Mouse (Mus musculus) MEL (cell line): ENCODE data around the gene Umad1. TPM values are rescaled to one million over a fixed set of nuclear protein-coding genes. Genes with fewer than 3 reads are reported as not detected.

Experiments
- DNase-seq: peaks from one replicate; pipeline ENCODE4 v3.0.0; 2011; ENCODE audit warnings: low read depth, low spot score
- H3K27ac ChIP-seq: 2 replicates; pipeline ENCODE4 v1.5.1; 2012; ENCODE audit warnings: low read depth, mild to moderate bottlenecking, control low read depth, low read length, moderate library complexity; ENCODE audit not compliant: control insufficient read depth
- H3K27me3 ChIP-seq, 2 experiments: fragments of 150-350 bp in 1 of 2; sonication (generic) in 1 of 2; 2 replicates each; pipeline ENCODE4 v1.6.1; 2012; ENCODE audit warnings: low read length in 2 of 2, mild to moderate bottlenecking in 2 of 2, improper control_type of control experiment in 1 of 2, moderate library complexity in 1 of 2; ENCODE audit not compliant: insufficient read depth in 2 of 2, control insufficient read depth in 1 of 2
- H3K36me3 ChIP-seq, 2 experiments: 2 replicates each; pipeline ENCODE4 v1.6.1; 2012 to 2014; ENCODE audit warnings: low read length in 2 of 2, improper control_type of control experiment in 1 of 2, inconsistent platforms in 1 of 2, mild to moderate bottlenecking in 1 of 2; ENCODE audit not compliant: insufficient read depth in 2 of 2, control insufficient read depth in 1 of 2
- H3K4me1 ChIP-seq, 2 experiments: fragments of 150-350 bp in 1 of 2; sonication (generic) in 1 of 2; 2 replicates each; pipeline ENCODE4 v1.6.1; 2012; ENCODE audit warnings: low read length in 2 of 2, improper control_type of control experiment in 1 of 2, mild to moderate bottlenecking in 1 of 2; ENCODE audit not compliant: insufficient read depth in 2 of 2, control insufficient read depth in 1 of 2
- H3K4me3 ChIP-seq, 2 experiments: fragments of 150-350 bp in 1 of 2; sonication (generic) in 1 of 2; 2 replicates each; pipeline ENCODE4 v1.5.1; 2012; ENCODE audit warnings: low read depth in 2 of 2, low read length in 2 of 2, mild to moderate bottlenecking in 2 of 2, moderate library complexity in 2 of 2, control low read depth in 1 of 2, improper control_type of control experiment in 1 of 2; ENCODE audit not compliant: control insufficient read depth in 1 of 2, insufficient read depth in 1 of 2
- H3K79me2 ChIP-seq: 2 replicates; pipeline ENCODE4 v1.6.1; 2012; ENCODE audit warnings: mild to moderate bottlenecking, low read length, moderate library complexity; ENCODE audit not compliant: control insufficient read depth, poor library complexity, insufficient read depth
- H3K9ac ChIP-seq: 2 replicates; pipeline ENCODE4 v1.6.1; 2012; ENCODE audit warnings: low read depth, mild to moderate bottlenecking, control low read depth, low read length, moderate library complexity; ENCODE audit not compliant: control insufficient read depth, poor library complexity, severe bottlenecking
- H3K9me3 ChIP-seq: fragments of 150-350 bp; sonication (generic); replicated peaks from 2 replicates; pipeline ENCODE4 v1.6.1; 2012; ENCODE audit warnings: mild to moderate bottlenecking, low read length, improper control_type of control experiment, moderate library complexity; ENCODE audit not compliant: insufficient read depth
- CHD1 ChIP-seq: IDR thresholded peaks from 2 replicates; pipeline ENCODE4 v1.6.1; 2012; ENCODE audit warnings: low read depth, mild to moderate bottlenecking, inconsistent platforms, low read length, improper control_type of control experiment
- CHD2 ChIP-seq: IDR thresholded peaks from 2 replicates; pipeline ENCODE4 v1.6.1; 2011; ENCODE audit warnings: low read length, improper control_type of control experiment
- CTCF ChIP-seq, 3 experiments: IDR thresholded peaks in 2 of 3; conservative IDR thresholded peaks in 1 of 3; 2 replicates each; pipeline ENCODE4 v1.5.1; 2011 to 2012; ENCODE audit warnings: low read length in 3 of 3, low read depth in 2 of 3, mild to moderate bottlenecking in 2 of 3, improper control_type of control experiment in 1 of 3, inconsistent platforms in 1 of 3, mixed read lengths in 1 of 3, moderate library complexity in 1 of 3; ENCODE audit not compliant: control insufficient read depth in 1 of 3, insufficient read depth in 1 of 3, poor library complexity in 1 of 3, severe bottlenecking in 1 of 3
- EP300 ChIP-seq, 2 experiments: IDR thresholded peaks; 2 replicates each; pipeline ENCODE4 v1.6.1; 2011; ENCODE audit warnings: improper control_type of control experiment in 2 of 2, low read length in 2 of 2, low read depth in 1 of 2, mild to moderate bottlenecking in 1 of 2
- ETS1 ChIP-seq: IDR thresholded peaks from 2 replicates; pipeline ENCODE4 v1.6.1; 2012; ENCODE audit warnings: low read depth, mild to moderate bottlenecking, inconsistent platforms, low read length, improper control_type of control experiment, moderate library complexity
- GABPA ChIP-seq: IDR thresholded peaks from 2 replicates; pipeline ENCODE4 v1.6.1; 2012; ENCODE audit warnings: low read depth, mild to moderate bottlenecking, inconsistent platforms, low read length, improper control_type of control experiment, moderate library complexity
- KAT2A ChIP-seq: conservative IDR thresholded peaks from 2 replicates; pipeline ENCODE4 v1.6.1; 2012; ENCODE audit warnings: low read depth, low read length, improper control_type of control experiment, inconsistent platforms
- MAX ChIP-seq: IDR thresholded peaks from 2 replicates; pipeline ENCODE4 v1.6.1; 2011; ENCODE audit warnings: low read length, improper control_type of control experiment
- MYB ChIP-seq: IDR thresholded peaks from 2 replicates; pipeline ENCODE4 v1.6.1; 2011; ENCODE audit warnings: mild to moderate bottlenecking, low read depth, low read length, improper control_type of control experiment
- POLR2AphosphoS2 ChIP-seq: IDR thresholded peaks from 2 replicates; pipeline ENCODE4 v1.6.1; 2011; ENCODE audit warnings: low read length, improper control_type of control experiment
- POLR2AphosphoS5 ChIP-seq: IDR thresholded peaks from 2 replicates; pipeline ENCODE4 v1.6.1; 2012; ENCODE audit warnings: low read depth, borderline replicate concordance, mild to moderate bottlenecking, inconsistent platforms, low read length, moderate library complexity, mixed read lengths
- RCOR1 ChIP-seq: IDR thresholded peaks from 2 replicates; pipeline ENCODE4 v1.6.1; 2012; ENCODE audit warnings: low read depth, mild to moderate bottlenecking, inconsistent platforms, low read length, improper control_type of control experiment
- SMC3 ChIP-seq: IDR thresholded peaks from 2 replicates; pipeline ENCODE4 v1.6.1; 2011; ENCODE audit warnings: low read depth, low read length, improper control_type of control experiment
- TAL1 ChIP-seq: IDR thresholded peaks from 2 replicates; pipeline ENCODE4 v1.6.1; 2012; ENCODE audit warnings: mild to moderate bottlenecking, inconsistent platforms, low read length, moderate library complexity, mixed read lengths
- TBP ChIP-seq: IDR thresholded peaks from 2 replicates; pipeline ENCODE4 v1.8.0; 2011; ENCODE audit warnings: low read depth, low read length, improper control_type of control experiment
- TCF12 ChIP-seq: IDR thresholded peaks from 2 replicates; pipeline ENCODE4 v1.6.1; 2014; ENCODE audit warnings: low read depth, mild to moderate bottlenecking, inconsistent platforms, low read length, improper control_type of control experiment, moderate library complexity
- ZC3H11A ChIP-seq: IDR thresholded peaks from 2 replicates; pipeline ENCODE4 v1.6.1; 2012; ENCODE audit warnings: low read depth, mild to moderate bottlenecking, inconsistent platforms, low read length, improper control_type of control experiment
- ZKSCAN1 ChIP-seq: IDR thresholded peaks from 2 replicates; pipeline ENCODE4 v1.6.1; 2012; ENCODE audit warnings: low read depth, mild to moderate bottlenecking, inconsistent platforms, low read length, improper control_type of control experiment, moderate library complexity
- ZNF384 ChIP-seq: IDR thresholded peaks from 2 replicates; pipeline ENCODE4 v1.6.1; 2012; ENCODE audit warnings: low read depth, mild to moderate bottlenecking, inconsistent platforms, low read length, improper control_type of control experiment
- polyA plus RNA-seq, 2 experiments: library from polyadenylated mRNA; stranded (reverse) in 1 of 2; unstranded in 1 of 2; fragments of >175 nt in 1 of 2; fragments of >200 nt in 1 of 2; gene quantifications; 2 replicates each; pipeline versions ENCODE4 v1.2.1 to v1.2.4; 2012; ENCODE audit warnings: low replicate concordance in 2 of 2, low read depth in 1 of 2; ENCODE audit not compliant: insufficient read length in 2 of 2, insufficient read depth in 1 of 2, missing spikeins in 1 of 2
- total RNA-seq: library from RNA; depleted of rRNA; stranded (reverse); fragments of 300-350 nt; gene quantifications from 2 replicates; pipeline ENCODE4 v1.2.3, GENCODE M21; 2012

Gene Umad1
- total and polyA plus RNA-seq, 3 experiments, result 5.3 to 9.7 TPM; not detected in 1

- H3K9me3 ChIP-seq, result no peaks in the 10 kb centered on the region
- no peaks in the 10 kb centered on the region for H3K27me3 ChIP-seq
- no peak overlapping the region for H3K4me3 ChIP-seq
- H3K36me3 ChIP-seq, result no peaks in the 10 kb centered on the region
- H3K9ac ChIP-seq, result no peak overlapping the region
- no peak overlapping the region for H3K27ac ChIP-seq
- DNase-seq, result no peak
- H3K4me1 ChIP-seq, result no peaks in the 10 kb centered on the region
- TF ChIP-seq EP300 (IDR thresholded peaks at IDR 0.05; ENCODE audit: low read depth in 1 of 2, low read length in 2 of 2) (no peak), ZKSCAN1 (no peak), RCOR1 (no peak), TAL1 (no peak)
- H3K79me2 ChIP-seq, result no peaks in the 10 kb centered on the region
Measured at GRCm38 (mm10) chr6:8446786-8447185, 187.7 kb downstream of the Umad1 start.

- Histone ChIP-seq H3K4me3 (no peak overlapping the region), H3K27ac (no peak overlapping the region), H3K9me3 (no peaks in the 10 kb centered on the region), H3K27me3 (no peaks in the 10 kb centered on the region), H3K36me3 (no peaks in the 10 kb centered on the region), H3K4me1 (peaks cover 0 to 2% of the 10 kb centered on the region in 2 experiments; a peak in 1 of 4 replicates), H3K79me2 (no peaks in the 10 kb centered on the region), H3K9ac (no peak overlapping the region)
- no peak for DNase-seq
- no peak for TF ChIP-seq CHD1
- no peak for TF ChIP-seq ZNF384
- TF ChIP-seq TBP, result no peak
- TF ChIP-seq GABPA, result no peak
- no peak for TF ChIP-seq ETS1
- TF ChIP-seq MYB, result no peak
- no peak for TF ChIP-seq SMC3
- no peak for TF ChIP-seq KAT2A
- TF ChIP-seq EP300 (IDR thresholded peaks at IDR 0.05; ENCODE audit: low read depth in 1 of 2, low read length in 2 of 2), result no peak
- TF ChIP-seq MAX, result no peak
- no peak for TF ChIP-seq POLR2AphosphoS5
- no peak for TF ChIP-seq ZC3H11A
- TF ChIP-seq POLR2AphosphoS2, result no peak
- TF ChIP-seq TCF12, result no peak
- no peak for TF ChIP-seq CTCF (IDR thresholded peaks at IDR 0.05 in 2 of 3, conservative IDR thresholded peaks at IDR 0.05 in 1 of 3; ENCODE audit: control insufficient read depth in 1 of 3, insufficient read depth in 1 of 3, low read depth in 2 of 3, low read length in 3 of 3, poor library complexity in 1 of 3, severe bottlenecking in 1 of 3)
- no peak for TF ChIP-seq CHD2
- no peak for TF ChIP-seq ZKSCAN1
Measured at GRCm38 (mm10) chr6:8455599-8455998, 196.5 kb downstream of the Umad1 start.
